Mouse (Mus musculus) ZHBTc4 (cell line): Measurements from ENCODE around the gene Yipf4.
"Not testable (repeated sequence)": the region's sequence is repeated elsewhere in the genome, so short reads cannot be mapped to it uniquely, and the experiment has no call there.

Experiments used
- DNase-seq: peaks from one replicate; pipeline ENCODE4 v3.0.0-alpha.2; 2011; ENCODE audit warnings: low read depth, low spot score

The Yipf4 gene

DNA sequence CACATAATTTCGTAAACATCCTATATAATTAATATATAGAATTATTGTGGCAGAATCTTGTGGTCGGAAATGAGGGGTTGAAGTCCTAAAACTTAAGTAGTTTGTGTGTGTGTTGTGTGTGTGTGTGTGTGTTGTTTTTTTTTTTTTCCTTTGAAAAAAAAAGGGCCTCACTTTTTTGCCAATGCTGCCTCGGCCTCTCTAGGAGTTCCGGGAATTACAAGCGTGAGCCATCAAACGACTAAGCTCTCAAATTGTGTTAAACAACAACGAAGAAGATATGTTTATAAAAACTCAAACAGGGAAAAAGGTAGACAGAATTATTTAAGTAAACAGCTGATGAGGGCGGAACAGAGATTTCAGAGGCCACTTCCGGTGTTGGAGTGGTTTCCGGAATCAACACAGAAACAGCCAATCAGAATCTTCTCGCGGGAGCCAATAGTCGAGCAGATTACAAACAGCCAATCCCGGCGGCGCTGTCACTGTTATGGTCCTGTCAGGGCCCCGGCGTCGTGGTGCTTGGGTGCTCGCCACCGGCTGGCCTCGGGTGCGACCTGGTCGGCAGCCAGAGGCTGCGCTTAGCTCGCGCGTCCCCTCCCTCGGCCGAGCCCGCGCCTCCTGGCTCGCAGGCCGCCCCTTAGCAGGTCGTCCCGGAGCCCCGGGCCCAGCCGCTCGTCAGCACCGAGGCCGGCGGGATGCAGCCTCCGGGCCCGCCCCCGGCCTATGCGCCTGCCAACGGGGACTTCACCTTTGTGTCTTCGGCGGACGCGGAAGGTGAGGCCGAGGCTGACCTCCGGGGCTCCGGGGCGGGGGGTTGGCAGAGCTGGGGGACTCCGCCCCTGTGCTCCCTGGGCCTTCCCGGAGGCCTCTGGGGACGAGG is at the start of gene Yipf4:
TSS of gene Yipf4 (plus strand) at position 470 of the 877 bp plus-strand sequence.
- DNase-seq, result peak; percentile 91

DNA sequence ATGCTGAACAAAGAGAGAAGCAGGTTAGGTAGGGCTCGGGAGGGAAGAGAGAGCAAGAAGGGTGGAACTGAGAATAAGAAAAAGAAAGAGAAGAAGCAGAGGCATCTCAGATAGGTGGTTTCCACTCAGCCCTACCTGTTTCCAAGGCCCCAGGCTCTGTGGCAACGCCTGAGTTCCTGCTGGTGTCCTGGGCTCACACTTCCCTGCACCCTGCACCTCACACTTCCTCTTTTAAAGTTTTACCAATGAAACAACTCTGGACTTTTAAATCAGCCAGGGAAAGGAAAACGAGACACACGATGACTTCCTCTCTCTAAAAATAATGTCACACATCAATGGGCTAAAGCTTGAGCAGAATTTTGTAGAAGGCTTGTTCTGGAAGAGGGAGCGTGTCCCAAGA is 48.8 kb upstream of the Yipf4 start:
- DNase-seq, result no peak

DNA sequence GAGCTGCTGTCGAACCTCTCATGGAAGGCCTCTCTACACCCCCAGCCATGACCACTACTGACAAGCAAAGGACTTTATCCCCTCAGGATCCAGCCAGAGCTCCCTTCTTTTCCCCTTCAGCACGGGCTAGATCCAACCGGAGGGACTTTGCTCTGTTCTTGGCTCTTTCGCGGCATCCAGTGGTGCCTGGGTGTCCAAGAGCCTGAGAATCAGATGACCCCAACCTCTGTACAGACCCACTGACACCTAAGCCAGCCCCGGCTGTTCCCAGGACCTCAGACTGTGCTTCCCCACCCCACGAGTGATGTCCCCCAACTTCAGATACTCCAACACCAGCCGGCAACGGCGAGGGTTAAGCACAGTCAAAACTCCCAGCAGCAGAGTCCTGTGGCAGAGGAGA is 39.5 kb upstream of the Yipf4 start:
- DNase-seq, result no peak

DNA sequence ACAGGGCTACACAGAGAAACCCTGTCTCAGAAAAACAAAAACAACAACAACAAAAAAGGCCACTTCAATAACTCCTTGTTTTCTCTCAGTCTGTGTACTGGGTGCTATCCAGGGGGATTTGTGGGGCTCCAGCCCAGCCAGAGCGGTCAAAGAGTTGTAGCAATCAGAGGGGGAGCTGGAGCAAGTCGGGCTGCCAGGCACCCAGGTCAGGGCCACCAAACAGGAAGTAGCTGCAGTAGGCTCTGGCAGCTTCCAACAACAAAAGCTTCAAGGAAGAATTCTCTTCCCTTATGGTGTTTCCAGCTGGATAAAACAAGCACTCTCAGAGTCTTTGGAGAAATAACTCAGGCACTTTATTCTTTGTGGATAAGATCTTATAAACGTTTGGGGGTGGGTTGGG is 35.4 kb upstream of the Yipf4 start:
- no peak for DNase-seq

DNA sequence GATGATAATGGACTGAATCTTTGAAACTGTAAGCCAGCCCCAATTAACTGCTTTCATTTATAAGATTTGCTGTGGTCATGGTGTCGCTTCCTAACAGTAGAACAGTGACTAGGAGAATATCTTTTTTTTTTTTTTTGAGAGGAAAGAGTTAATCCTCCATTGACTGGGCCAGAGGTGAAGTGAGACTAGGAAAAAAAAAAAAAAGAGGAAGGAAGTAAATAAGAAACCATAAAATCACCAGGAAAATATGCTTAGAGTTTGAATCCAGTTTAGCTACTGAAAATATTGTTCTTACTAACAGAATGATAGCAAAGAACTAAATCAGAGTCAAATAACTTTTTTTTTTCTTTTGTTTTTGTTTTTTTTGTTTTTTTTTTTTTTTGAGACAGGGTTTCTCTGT is 34.6 kb upstream of the Yipf4 start:
- no peak for DNase-seq

DNA sequence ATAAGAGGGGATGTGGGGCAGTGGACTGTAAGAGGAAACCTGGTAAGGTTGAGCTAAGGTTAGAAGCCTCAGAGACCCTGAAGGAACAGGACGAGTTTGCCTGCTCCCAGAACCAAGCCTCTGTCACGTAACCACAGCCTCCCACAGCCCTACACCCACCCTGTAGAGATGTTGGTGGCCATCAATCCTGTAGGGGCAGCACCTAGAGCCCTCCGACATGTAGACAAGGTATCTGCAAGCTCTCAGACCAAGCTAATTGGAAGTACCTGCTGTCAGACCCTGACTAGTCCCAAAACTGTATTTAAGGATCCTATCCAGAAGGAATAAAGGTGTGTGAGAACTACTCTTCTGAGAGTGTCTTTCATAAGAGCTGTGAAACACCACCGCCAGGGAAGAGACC is 33.9 kb upstream of the Yipf4 start:
- peak; percentile 47 for DNase-seq

DNA sequence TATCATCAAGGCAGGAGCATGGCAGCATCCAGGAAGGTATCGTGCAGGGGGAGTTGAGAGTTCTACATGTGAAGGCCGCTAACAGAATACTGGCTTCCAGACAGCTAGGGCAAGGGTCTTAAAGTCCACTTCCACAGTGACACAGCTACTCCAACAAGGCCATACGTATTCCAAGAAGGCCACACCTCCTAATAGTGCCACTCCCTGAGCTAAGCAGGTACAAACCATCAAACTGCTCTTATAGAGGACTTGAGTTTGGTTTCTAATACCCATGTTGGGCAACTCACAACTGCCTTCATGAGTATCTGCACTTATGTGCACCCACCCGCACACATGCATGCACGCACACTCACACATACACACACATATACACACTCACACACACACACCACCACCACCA is 32.5 kb upstream of the Yipf4 start:
- DNase-seq, result no peak

DNA sequence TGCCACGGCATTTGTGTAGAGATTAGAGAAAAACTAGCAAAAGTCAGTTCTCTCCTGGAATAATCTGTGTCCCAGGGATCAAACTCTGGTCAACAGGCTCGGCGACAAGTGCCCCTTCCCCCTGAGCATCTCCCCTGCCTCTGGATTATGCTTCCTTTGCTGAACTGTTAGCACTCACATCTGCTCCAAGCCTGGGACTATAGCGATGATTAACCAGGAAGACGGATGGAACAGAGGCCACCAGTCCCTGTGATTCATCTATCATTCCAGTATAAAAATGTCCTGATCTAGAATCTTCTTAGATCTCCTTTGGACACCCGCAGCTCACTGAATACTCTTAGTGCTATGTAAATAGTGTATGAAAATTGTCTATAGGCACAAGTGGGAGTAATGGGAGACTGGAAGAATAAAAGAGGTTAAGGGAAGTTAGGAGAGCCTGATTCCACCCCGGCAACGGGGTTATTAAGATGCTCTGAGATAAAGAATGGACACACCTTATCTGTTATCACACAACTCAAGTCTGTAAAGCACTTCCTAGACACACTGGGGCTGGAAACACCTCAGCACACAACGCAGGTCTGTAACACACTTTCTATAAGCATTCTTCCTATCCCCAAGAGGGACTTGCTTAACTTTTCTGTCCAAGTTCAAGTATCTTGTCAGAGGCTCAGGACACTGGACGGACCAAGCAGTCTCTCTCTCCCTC is 31.2 kb upstream of the Yipf4 start:
- no peak for DNase-seq

DNA sequence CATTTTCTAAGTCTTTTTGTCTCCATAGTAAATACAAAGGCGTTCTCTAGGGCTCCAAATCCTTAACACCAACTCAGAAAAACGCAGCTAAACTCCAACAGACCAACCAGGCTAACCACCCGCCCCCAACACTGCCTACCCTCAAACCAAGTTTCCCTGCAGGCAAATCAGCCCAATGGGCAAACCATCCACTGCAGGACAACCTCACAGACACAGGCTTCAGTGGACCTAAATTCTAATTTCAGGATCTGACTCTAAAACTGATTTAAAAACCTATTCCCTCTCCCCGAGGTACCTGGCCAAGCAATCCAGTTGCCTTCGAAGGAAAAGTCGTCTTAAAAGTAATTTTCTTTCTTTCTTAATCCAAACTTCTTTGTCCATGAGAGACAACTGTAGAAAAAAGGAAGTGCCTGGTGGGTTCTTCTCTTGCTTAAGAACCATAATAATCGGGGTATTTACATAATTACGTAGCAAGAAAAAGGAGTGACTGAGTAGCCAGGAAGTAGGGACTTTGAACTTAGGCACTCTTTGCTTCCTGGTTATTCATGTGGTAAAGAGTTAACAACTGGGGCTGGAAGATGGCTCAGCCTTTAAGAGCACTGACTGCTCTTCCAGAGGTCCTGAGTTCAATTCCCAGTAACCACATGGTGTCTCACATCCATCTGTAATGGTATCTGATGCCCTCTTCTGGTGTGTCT is 30.4 kb upstream of the Yipf4 start, which contains the start of gene Nlrc4:
TSS of gene Nlrc4 (minus strand) at position 432 of the 698 bp plus-strand sequence.
- no peak for DNase-seq

DNA sequence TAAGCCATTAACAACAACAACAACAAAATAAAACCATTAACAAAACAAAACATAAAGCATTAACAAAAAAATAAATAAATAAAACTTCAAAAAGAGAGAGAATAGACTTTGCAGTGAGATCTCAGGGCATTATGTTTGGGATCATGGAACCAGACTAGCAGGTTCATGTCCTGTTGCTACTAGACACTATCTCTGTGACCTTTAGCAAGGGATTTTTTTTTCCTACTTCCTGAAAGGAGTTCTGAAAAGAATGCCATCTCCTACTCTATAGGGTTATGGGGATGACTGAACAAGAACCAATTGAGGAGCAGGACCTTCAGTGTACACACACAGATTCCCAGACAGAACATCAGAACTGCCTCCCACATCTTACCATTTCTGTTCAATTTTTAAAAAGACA is 25.8 kb upstream of the Yipf4 start:
- no peak for DNase-seq

DNA sequence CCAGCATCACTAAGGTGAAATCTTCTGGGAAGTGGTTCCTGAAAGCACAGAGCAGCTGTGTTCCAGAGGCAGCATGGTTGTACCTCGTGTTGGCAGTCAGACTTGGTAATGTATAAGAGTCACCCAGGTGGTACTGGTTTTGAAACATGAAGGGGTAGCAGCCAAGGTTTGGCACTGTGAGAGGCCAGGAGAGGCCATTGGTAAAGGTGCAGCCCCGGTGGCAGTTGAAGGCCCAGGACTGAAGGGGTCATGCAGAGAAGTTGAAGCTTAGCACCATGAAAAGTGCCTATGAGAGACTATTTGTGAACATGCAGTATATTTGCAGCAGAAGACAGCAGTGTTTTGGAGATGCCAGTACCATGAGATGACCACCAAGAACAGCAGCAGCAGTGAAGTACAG is 21.3 kb upstream of the Yipf4 start:
- not testable (repeated sequence) for DNase-seq

DNA sequence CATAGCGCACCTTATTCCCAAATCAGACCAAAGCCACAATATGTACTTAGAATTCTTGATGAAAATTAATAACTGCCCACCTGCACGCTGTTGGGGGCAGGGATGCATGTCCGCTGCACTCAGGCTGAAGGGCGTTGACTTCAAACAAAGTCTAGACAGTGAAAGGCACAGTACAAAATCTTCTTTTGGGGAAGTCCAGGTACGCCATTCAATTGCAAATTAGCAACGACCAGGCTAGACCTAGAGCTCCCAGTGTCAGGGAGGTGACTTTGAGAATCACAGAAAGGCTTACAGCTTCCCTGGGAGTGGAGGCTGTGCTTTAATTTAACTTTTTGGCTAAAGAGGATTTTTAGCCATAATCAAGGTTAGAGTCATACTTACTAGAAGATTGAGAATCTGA is 19.2 kb upstream of the Yipf4 start:
- not testable (repeated sequence) for DNase-seq

DNA sequence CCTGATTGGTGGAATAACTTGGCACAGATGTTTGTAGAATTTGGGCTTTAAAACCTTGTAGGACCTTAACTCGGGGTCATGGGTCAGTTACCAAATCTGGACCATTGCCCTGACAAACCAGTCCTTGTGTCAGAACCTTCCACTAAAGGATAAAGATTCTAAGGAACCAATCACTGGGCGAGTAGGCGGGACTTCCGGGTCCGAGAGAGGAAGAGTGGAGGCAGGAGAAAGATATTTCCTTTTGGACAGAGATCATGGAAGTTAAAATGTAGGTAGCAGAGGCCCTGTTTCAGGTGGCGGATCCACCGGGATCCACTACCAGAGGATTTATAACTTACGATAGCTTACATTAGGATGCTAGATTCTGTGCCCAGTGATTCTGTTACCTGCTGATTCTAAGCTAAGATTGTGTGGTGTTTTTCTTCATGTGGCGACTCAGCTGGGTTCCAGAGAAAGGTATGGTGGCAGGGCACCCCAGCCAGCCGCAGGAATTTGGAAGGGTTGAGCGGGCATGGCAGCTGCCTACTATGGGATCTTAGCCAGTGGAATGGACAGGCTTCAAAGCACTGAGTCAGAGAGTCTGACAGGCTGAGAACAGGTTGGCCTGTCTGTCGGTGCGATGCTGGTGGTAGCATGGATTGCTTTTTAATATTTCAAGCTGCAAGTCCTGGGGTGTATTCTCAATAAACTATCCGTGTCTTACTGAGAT is 8.8 kb upstream of the Yipf4 start:
- DNase-seq, result no peak

DNA sequence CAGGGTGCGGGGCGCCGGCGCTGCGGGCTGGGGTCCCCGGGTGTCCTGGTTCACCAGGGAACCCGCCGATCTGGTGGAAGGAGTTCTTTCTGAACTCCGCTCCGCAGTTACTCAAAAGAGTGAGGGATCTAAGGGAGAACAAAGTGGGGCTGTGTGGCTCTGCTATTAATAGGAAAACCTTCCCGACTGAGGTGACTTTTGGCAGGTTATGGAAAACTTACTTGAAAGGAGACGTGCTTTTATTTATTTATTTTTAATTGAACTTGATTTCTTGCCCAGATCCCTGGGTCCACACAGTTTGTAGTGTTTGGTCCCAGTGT is 568 bp downstream of the Yipf4 start:
- no peak for DNase-seq

DNA sequence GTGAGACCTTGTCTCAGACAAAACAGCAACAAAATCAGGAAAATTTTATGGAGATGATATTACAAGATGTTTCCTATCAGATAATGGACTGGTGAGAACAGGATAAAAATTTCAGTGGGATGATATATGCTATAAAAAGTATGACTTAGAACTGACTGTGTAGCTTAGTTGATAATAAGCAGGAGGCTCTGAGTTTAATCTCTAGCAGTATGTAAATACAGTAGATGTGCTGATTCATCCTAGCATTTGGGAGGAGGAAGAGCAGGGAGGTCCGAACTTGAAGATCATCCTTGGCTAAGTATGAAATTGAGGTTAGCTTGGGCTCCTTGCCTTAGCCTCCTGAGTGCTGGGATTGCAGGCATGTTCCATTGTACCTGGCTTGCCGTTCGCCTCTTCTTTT is 2.3 kb downstream of the Yipf4 start:
- DNase-seq, result no peak

DNA sequence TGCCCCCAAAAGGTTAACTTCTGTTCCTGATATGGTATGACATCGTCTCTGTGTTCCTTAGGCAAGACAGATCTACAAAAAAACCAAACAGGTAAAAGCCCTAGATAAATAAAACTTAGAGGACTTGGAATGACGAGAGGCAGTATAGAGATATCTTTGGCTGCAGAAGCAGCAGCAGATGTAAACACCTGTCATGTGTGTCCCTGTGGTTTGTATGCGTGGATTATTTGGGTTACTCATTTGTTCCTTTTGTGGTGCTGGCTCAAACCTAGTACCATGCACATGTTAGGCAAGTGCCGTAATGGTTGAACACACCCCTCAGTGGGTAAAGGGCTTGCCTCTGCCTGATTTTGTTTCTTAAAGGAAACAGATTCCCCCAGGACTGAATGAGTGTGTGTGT is 10.9 kb downstream of the Yipf4 start:
- DNase-seq, result no peak

DNA sequence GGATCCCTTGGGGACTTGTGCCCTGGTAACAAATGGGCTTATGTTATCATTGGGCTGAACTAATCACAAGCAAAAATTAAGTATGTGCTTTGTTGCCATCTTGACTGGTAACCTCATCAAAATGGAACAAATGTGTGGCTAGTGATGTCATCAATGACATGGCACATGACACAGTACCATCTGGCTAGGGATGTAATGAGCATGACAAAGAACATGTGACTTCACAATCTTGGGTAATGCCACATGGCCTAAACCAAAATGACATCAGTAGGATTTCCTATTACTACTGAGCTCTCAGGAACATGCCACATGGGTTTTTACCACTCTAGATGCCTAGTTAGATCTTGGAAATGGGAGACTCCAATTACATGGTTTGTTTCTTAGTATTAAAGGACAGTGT is 11.8 kb downstream of the Yipf4 start:
- no peak for DNase-seq

DNA sequence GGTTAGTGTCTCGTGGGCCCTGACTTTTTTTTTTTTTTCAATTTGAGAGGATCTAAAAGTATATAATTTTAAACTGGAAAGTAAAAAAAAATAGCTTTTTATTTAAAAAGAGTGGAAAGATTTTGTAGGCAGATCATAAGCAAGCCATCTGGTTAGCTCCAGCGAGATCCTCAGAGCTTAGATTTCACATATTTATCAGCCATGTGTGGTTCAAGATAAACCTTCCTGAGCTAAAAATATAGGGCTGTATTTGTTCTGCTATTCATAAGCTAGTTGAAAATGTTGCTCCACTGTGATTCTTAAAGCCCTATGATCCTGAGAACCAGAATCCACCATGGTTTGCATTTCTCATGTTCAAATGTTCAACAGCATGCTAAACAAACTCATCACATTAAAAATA is 18.6 kb downstream of the Yipf4 start:
- DNase-seq, result no peak

DNA sequence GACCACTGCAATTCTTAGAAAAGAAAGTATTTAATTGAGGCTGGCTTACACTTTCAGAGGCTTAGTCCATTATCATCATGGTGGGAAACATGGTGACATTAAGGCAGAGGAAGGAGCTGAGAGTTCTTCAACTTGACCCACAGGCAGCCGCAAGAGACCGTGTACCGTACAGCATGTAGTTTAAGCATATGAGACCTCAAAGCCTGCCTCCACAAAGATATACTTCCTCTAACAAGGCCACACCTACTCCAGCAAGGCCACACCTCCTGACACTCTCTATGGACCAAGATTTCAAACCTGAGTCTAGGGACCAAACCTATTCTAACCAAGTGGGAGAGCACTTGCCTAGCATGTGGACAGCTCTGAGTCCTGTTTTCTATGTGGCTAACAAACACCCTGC is 19.3 kb downstream of the Yipf4 start:
- no peak for DNase-seq

DNA sequence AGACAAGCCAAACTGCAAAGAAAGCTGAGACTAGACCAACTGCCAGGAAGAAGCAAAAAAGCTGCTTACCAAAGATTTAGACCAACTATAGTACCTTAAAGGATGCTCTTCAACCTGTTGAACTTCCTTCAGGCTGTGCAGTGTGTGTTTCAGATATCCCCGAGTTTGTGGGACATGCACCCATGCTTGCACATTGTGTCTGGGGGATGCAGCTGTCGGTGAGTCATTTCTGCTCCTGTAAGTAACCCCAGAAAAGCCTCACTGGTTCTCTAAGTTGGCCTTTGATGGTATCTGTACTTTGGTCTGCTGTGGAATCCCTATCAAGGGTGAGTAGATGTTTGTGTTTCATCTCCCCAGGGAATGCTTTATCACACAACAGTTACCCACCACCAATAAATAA is 23.0 kb downstream of the Yipf4 start:
- DNase-seq, result no peak

DNA sequence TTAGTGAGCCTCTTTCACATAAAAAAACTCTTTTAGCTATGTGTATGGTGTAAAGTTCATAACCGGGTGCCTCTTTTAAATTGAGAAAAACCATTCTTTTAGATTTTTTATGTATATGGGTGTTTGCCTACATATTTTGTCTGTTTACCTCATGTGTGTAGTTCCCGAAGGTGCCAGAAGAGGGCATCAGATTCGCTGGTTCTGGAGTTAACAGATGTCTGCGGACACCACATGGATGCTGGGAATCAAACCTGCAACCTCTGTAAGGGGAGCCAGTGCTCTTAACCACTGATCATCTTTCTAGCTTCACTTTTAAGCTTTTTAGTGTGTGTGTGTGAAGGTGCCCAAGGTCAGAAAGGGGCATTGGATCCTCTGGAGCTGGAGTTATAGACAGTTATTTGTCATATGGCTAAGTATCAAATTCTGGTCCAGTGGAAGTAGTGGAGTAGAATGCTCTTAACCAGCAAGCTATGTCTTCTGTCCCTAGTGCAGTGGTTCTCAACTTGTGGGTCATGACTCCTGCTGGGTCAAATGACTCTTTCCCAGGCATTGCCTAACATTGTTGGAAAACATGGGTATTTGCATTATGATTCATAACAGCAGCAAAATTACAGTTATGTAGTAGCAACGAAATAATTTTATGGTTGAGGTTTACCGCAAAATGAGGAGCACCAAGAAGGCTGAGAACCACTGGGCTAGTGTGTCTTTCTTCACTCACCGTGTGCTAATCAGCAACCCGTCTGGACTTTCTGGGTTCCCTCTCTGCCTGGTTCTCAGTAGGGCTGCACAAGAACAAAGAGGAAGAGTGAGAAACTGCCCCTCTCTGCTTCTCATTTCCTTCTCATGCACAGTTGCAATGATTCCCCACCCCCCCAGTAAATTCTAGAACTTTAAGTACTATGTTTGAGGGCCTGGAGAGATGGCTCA is 33.8 kb downstream of the Yipf4 start:
- peak; percentile 70 for DNase-seq
